Mouse (Mus musculus): ENCODE data around the gene Erlec1. TPM values are rescaled to one million over a fixed set of nuclear protein-coding genes. Genes with fewer than 3 reads are reported as not detected.

Gene Erlec1
- polyA plus RNA-seq, 1 experiment from 2014 or later: 10.0 TPM

DNA sequence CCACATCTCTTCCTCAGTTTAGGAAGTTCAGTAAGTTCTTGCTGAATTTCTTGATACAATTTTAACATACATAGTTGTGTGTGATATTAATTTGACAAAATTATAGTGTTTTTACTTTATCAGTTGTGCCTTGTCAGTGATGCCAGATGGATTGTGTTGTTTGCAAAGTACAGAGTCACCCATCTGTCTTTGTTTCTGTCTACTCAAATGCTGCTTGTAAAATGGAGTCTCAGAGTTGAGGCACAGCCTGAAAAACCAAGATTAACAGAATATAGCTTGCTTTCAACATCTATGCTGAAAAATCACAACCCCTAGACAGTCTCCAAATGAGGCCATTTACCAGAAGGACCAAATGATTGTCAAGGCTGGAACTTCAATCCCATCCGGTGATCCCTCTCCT is 25.6 kb downstream of the Erlec1 start:
- 100% methylated on average over 1 of the region's 1 CpGs for WGBS
- Histone ChIP-seq H3K36me3 (replicated peaks) (peaks cover 7% of the 10 kb centered on the region; the same call in 1 of the 2 replicates), H3K27me3 (replicated peaks) (no peaks in the 10 kb centered on the region), H3K27ac (no peak overlapping the region), H3K4me1 (no peaks in the 10 kb centered on the region), H3K9me3 (no peaks in the 10 kb centered on the region), H3K9ac (no peak overlapping the region), H3K4me2 (no peak overlapping the region), H3K4me3 (no peak overlapping the region)
- ATAC-seq (replicated peaks): no peak

DNA sequence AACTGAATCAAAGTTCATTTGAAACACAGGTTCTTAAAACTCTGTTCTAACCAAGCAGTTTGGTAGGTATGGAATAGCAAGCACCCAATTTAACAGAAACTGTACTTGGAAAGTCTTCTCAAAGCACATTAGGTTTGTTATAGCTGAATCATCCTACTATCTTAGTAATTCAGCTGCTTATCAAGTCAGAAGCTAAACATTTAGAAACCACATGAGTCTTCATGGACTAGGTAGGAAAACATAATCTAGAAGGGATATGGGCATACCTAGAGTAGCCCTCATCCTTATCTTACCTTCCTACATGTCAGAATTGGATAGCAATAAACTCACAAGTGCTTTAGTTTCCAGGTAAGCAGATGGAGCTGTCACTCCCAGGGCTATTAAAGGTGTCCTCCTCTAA is 26.1 kb downstream of the Erlec1 start:
- Histone ChIP-seq H3K36me3 (replicated peaks) (peaks cover 7% of the 10 kb centered on the region; the same call in 1 of the 2 replicates), H3K4me2 (no peak overlapping the region), H3K9ac (no peak overlapping the region), H3K27me3 (replicated peaks) (no peaks in the 10 kb centered on the region), H3K27ac (no peak overlapping the region), H3K9me3 (no peaks in the 10 kb centered on the region), H3K4me1 (no peaks in the 10 kb centered on the region), H3K4me3 (no peak overlapping the region)
- no peak for ATAC-seq (replicated peaks)

GRCm38 (mm10) chr11:30923283-30923682 is 30.9 kb downstream of the Erlec1 start:
- ATAC-seq (replicated peaks): no peak
- Histone ChIP-seq H3K9me3 (no peaks in the 10 kb centered on the region), H3K4me3 (no peak overlapping the region), H3K4me1 (no peaks in the 10 kb centered on the region), H3K36me3 (replicated peaks) (0 out of 2 replicates have a peak, but pooled peaks cover 5% of the 10 kb centered on the region), H3K27ac (no peak overlapping the region), H3K9ac (no peak overlapping the region), H3K27me3 (replicated peaks) (no peaks in the 10 kb centered on the region), H3K4me2 (no peak overlapping the region)
- 97% methylated on average over 3 of the region's 3 CpGs for WGBS

DNA sequence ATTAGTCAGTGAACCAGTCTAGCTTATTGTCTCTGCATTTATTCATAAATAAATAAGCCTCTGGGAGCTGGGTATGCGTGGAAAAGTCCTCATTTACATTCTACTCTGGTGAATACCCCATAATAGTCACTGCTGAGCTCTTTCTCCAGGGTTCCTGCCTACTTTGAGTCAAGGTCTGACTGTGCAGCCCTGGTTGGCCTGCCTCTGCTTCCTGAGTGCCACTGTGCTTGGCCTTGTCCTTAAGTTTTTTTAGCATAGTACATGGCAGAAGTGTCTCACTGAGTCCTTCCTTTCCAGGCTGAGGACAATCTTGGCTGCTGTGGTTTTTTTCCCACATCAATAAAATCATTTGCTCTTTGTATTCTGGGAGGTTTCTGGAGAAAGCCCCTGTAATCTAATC is 33.5 kb downstream of the Erlec1 start:
- H3K9me3 ChIP-seq: no peaks in the 10 kb centered on the region
- no peak for ATAC-seq (replicated peaks)
- no peak overlapping the region for H3K27ac ChIP-seq
- no peaks in the 10 kb centered on the region for H3K4me1 ChIP-seq
- no peaks in the 10 kb centered on the region for H3K36me3 ChIP-seq (replicated peaks)
- WGBS: 52% methylated on average over 1 of the region's 1 CpGs
- H3K9ac ChIP-seq: no peak overlapping the region
- H3K4me3 ChIP-seq: no peak overlapping the region
- no peaks in the 10 kb centered on the region for H3K27me3 ChIP-seq (replicated peaks)
- H3K4me2 ChIP-seq: no peak overlapping the region

- Histone ChIP-seq H3K36me3 (replicated peaks) (no peaks in the 10 kb centered on the region), H3K9ac (no peak overlapping the region), H3K27me3 (replicated peaks) (no peaks in the 10 kb centered on the region), H3K4me1 (no peaks in the 10 kb centered on the region), H3K9me3 (no peaks in the 10 kb centered on the region), H3K4me2 (no peak overlapping the region), H3K4me3 (no peak overlapping the region), H3K27ac (no peak overlapping the region)
- no peak for ATAC-seq (replicated peaks)
- 93% methylated on average over 3 of the region's 3 CpGs for WGBS
These were observed 41.8 kb downstream of the Erlec1 start for GRCm38 (mm10) chr11:30912311-30912710.

GRCm38 (mm10) chr11:30899312-30899711 is 54.8 kb downstream of the Erlec1 start:
- Histone ChIP-seq H3K4me2 (no peak overlapping the region), H3K27ac (no peak overlapping the region), H3K4me1 (no peaks in the 10 kb centered on the region), H3K9ac (no peak overlapping the region), H3K27me3 (replicated peaks) (no peaks in the 10 kb centered on the region), H3K36me3 (replicated peaks) (no peaks in the 10 kb centered on the region), H3K9me3 (no peaks in the 10 kb centered on the region), H3K4me3 (no peak overlapping the region)
- no peak for ATAC-seq (replicated peaks)

- no peak overlapping the region for H3K4me2 ChIP-seq
- no peak overlapping the region for H3K27ac ChIP-seq
- 0 out of 2 replicates have a peak, but pooled peaks cover 6% of the 10 kb centered on the region for H3K36me3 ChIP-seq (replicated peaks)
- no peaks in the 10 kb centered on the region for H3K9me3 ChIP-seq
- no peak for ATAC-seq (replicated peaks)
- no peaks in the 10 kb centered on the region for H3K4me1 ChIP-seq
- H3K9ac ChIP-seq: no peak overlapping the region
- 97% methylated on average over 1 of the region's 1 CpGs for WGBS
- H3K4me3 ChIP-seq: no peak overlapping the region
- no peaks in the 10 kb centered on the region for H3K27me3 ChIP-seq (replicated peaks)
These were observed 57.9 kb downstream of the Erlec1 start for GRCm38 (mm10) chr11:30896201-30896600.

- 85% methylated on average over 2 of the region's 2 CpGs for WGBS
- no peak overlapping the region for H3K9ac ChIP-seq
These were observed 66.0 kb downstream of the Erlec1 start for GRCm38 (mm10) chr11:30888153-30888552.

GRCm38 (mm10) chr11:30885171-30885871 is 68.8 kb downstream of the Erlec1 start, which contains the start of the genes Gpr75 and Asb3:
TSS of gene Gpr75 (plus strand) at chr11:30885358.
TSS of gene Asb3 (plus strand) at chr11:30885416.
- H3K4me2 ChIP-seq: peak within 1 kb of the TSS; percentile 59
- no peaks in the 10 kb centered on the region for H3K4me1 ChIP-seq
- H3K4me3 ChIP-seq: peak within 1 kb of the TSS; percentile 53
- H3K9ac ChIP-seq: peak within 1 kb of the TSS; percentile 74
- no peaks in the 10 kb centered on the region for H3K9me3 ChIP-seq
- WGBS: 2% methylated on average over 40 of the region's 41 CpGs
- H3K27me3 ChIP-seq (replicated peaks): no peaks in the 10 kb centered on the region
- peak; percentile 97 for ATAC-seq (replicated peaks)
- H3K27ac ChIP-seq: peak within 1 kb of the TSS; percentile 88
- no peaks in the 10 kb centered on the region; the same call in 1 of the 2 replicates for H3K36me3 ChIP-seq (replicated peaks)

More at GRCm38 (mm10) chr11:30888153-30888552, 66.0 kb downstream of the Erlec1 start:
- Histone ChIP-seq H3K27me3 (replicated peaks) (no peaks in the 10 kb centered on the region), H3K4me1 (no peaks in the 10 kb centered on the region), H3K4me3 (no peak overlapping the region), H3K27ac (no peak overlapping the region), H3K9me3 (no peaks in the 10 kb centered on the region), H3K4me2 (no peak overlapping the region), H3K36me3 (replicated peaks) (0 out of 2 replicates have a peak, but pooled peaks cover 6% of the 10 kb centered on the region)
- no peak for ATAC-seq (replicated peaks)

Other genes starting within 250 kb of the Erlec1 start
- gene Psme4, start 182.6 kb downstream of the Erlec1 start, polyA plus RNA-seq (2015; fragmentation: Nextera tagmentation; extraction: Ambion mirVana): 14.6 and 17.2 TPM in 2 replicates
- 8.2 TPM in 2 replicates for gene Gpr75, start 69.0 kb downstream of the Erlec1 start, polyA plus RNA-seq (2015; fragmentation: Nextera tagmentation; extraction: Ambion mirVana)
- gene Asb3, start 68.9 kb downstream of the Erlec1 start, polyA plus RNA-seq (2015; fragmentation: Nextera tagmentation; extraction: Ambion mirVana): 29.0 TPM in 2 replicates
- 28.6 and 31.1 TPM in 2 replicates for gene Chac2, start 32.0 kb upstream of the Erlec1 start, polyA plus RNA-seq (2015; fragmentation: Nextera tagmentation; extraction: Ambion mirVana)
- gene Gm17332, start 228.1 kb upstream of the Erlec1 start, polyA plus RNA-seq (2015; fragmentation: Nextera tagmentation; extraction: Ambion mirVana): not detected in 2 replicates